Mouse (Mus musculus) forebrain, embryonic 13.5 days (tissue): Measurements from ENCODE around the gene Gm29666. TPM values are rescaled to one million over a fixed set of nuclear protein-coding genes. Genes with fewer than 3 reads are reported as not detected.

Source experiments
- microRNA-seq: library from miRNA; unstranded; fragments of <30 nt; microRNA quantifications from one replicate; pipeline ENCODE4, GENCODE M21; 2016
- polyA plus RNA-seq: library from polyadenylated mRNA; unstranded; fragments of >200 nt; fragmentation: Nextera tagmentation; extraction: Ambion mirVana; gene quantifications from 2 replicates; pipeline ENCODE4 v1.2.1, GENCODE M21; 2015

The Gm29666 gene
- polyA plus RNA-seq, 1 experiment from 2014 or later = 1.1 TPM

Small RNA genes lying within 50 kb of the gene (microRNA-seq; reads per million reads assigned to microRNA genes)
- gene Mir1249 = 17.7 reads per million, percentile 29 among the genes with 10 or more reads in this experiment

Other genes with a start within 250 kb of the Gm29666 start
- gene Arhgap8, start 200.0 kb downstream of the Gm29666 start, polyA plus RNA-seq = 0.11 and 0.34 TPM in 2 replicates
- 16.4 and 17.1 TPM in 2 replicates for gene Phf21b, start 64.0 kb downstream of the Gm29666 start, polyA plus RNA-seq
- gene Nup50, start 3.4 kb upstream of the Gm29666 start, polyA plus RNA-seq = 41.9 and 44.7 TPM in 2 replicates
- gene 5031439G07Rik, start 68.5 kb upstream of the Gm29666 start, polyA plus RNA-seq = 14.1 and 14.7 TPM in 2 replicates
- 0.15 and 0.59 TPM in 2 replicates for gene Upk3a, start 97.1 kb upstream of the Gm29666 start, polyA plus RNA-seq
- 20.8 and 24.1 TPM in 2 replicates for gene Fam118a, start 108.9 kb upstream of the Gm29666 start, polyA plus RNA-seq
- gene Smc1b, start 211.9 kb upstream of the Gm29666 start, polyA plus RNA-seq = 0.13 and 0.21 TPM in 2 replicates
- 0.65 and 0.78 TPM in 2 replicates for gene Ribc2, start 212.0 kb upstream of the Gm29666 start, polyA plus RNA-seq